ENCODE assay signal across 8 mouse cellular contexts in genomic region chr12:8502546-8502945, GRCm38 (mm10). TPM values are rescaled to one million over a fixed set of nuclear protein-coding genes. Genes with fewer than 3 reads are reported as not detected.
DNase-seq lines count a peak whose midpoint lies in the region; ATAC-seq and TF ChIP-seq lines count a peak whose summit lies in the region.
"Had no signal": no experiment of that assay in that cellular context is flagged by ENCODE, and none has a peak within 500 bp of the region (broad histone marks: within the 10 kb centered on the region; RNA-seq: fewer than 3 reads in every experiment).

No protein-coding gene starts in this region.

- peak; percentile 96 for DNase-seq in midbrain, embryonic 11.5 days (ENCODE audit: low spot score, missing footprints)
- peak; percentile 87 for DNase-seq in NIH3T3 (ENCODE audit: low read depth)
- DNase-seq in brain, embryonic 14.5 days (ENCODE audit: low read depth), result peak; percentile 84
- DNase-seq in gastrocnemius, postnatal 14 days, result peak; percentile 49
- DNase-seq in liver, embryonic 14.5 days (ENCODE audit: low read depth in 3 of 3, low spot score in 3 of 3), result peak in 1 of 3 experiments; percentile 20
- DNase-seq: liver, embryonic 13.5 days had no signal

- no peak for ATAC-seq in midbrain, embryonic 11.5 days (ENCODE audit: low FRiP score)
- no peak for ATAC-seq in midbrain, embryonic 15.5 days (replicated peaks)
- ATAC-seq in liver, embryonic 14.5 days (ENCODE audit: insufficient read depth), result no peak
- no peak for ATAC-seq in intestine, embryonic 15.5 days

- H3K4me3 ChIP-seq in midbrain, embryonic 11.5 days (ENCODE audit: low read depth, low read length), result no peak overlapping the region
- no peak overlapping the region for H3K4me3 ChIP-seq in midbrain, embryonic 15.5 days
- H3K4me3 ChIP-seq in liver, embryonic 14.5 days (ENCODE audit: insufficient read depth in 1 of 2, low read depth in 2 of 2, low read length in 2 of 2), result no peak overlapping the region
- no peak overlapping the region for H3K4me3 ChIP-seq in intestine, embryonic 15.5 days (replicated peaks)
- H3K4me3 ChIP-seq: liver, embryonic 13.5 days had no signal

- H3K4me2 ChIP-seq in midbrain, embryonic 11.5 days, result no peak overlapping the region
- H3K4me2 ChIP-seq in midbrain, embryonic 15.5 days, result no peak overlapping the region
- H3K4me2 ChIP-seq in liver, embryonic 14.5 days (ENCODE audit: low read depth), result no peak overlapping the region
- no peak overlapping the region for H3K4me2 ChIP-seq in intestine, embryonic 15.5 days (replicated peaks)
- H3K4me2 ChIP-seq: liver, embryonic 13.5 days had no signal

- intact Hi-C loops in gastrocnemius, postnatal 14 days (cut with DNase I; ENCODE audit: low total_unique reads), result no loop called here

- H3K27me3 ChIP-seq in midbrain, embryonic 11.5 days (ENCODE audit: control insufficient read depth, insufficient read depth, low read length), result no peaks in the 10 kb centered on the region
- no peaks in the 10 kb centered on the region for H3K27me3 ChIP-seq in midbrain, embryonic 15.5 days (replicated peaks)
- peaks cover 12% of the 10 kb centered on the region for H3K27me3 ChIP-seq in liver, embryonic 14.5 days (ENCODE audit: control insufficient read depth, insufficient read depth, low read length)
- no peaks in the 10 kb centered on the region for H3K27me3 ChIP-seq in intestine, embryonic 15.5 days (replicated peaks)

- H3K4me1 ChIP-seq in midbrain, embryonic 11.5 days (ENCODE audit: control insufficient read depth, insufficient read depth, low read length), result peaks cover 10% of the 10 kb centered on the region
- peaks cover 13% of the 10 kb centered on the region for H3K4me1 ChIP-seq in midbrain, embryonic 15.5 days
- peaks cover 3 to 10% of the 10 kb centered on the region in 2 experiments; a peak in 2 of 4 replicates for H3K4me1 ChIP-seq in liver, embryonic 14.5 days (replicated peaks; ENCODE audit: control insufficient read depth in 2 of 2, insufficient read depth in 2 of 2, low read length in 1 of 2)
- peaks cover 21% of the 10 kb centered on the region; the same call in 1 of the 2 replicates for H3K4me1 ChIP-seq in intestine, embryonic 15.5 days (replicated peaks)

- peak; percentile 37; the same call in 1 of the 2 replicates for TF ChIP-seq CTCF in brain, embryonic 14.5 days (IDR thresholded peaks at IDR 0.05; ENCODE audit: borderline replicate concordance, extremely low read depth, insufficient read depth, insufficient read length)
- peak; percentile 40 for TF ChIP-seq CTCF in liver, embryonic 14.5 days (IDR thresholded peaks at IDR 0.05; ENCODE audit: low read depth)

- no peak overlapping the region for H3K27ac ChIP-seq in midbrain, embryonic 11.5 days (ENCODE audit: low read depth, low read length)
- H3K27ac ChIP-seq in midbrain, embryonic 15.5 days, result no peak overlapping the region
- no peak overlapping the region for H3K27ac ChIP-seq in liver, embryonic 14.5 days
- H3K27ac ChIP-seq in intestine, embryonic 15.5 days, result no peak overlapping the region
- H3K27ac ChIP-seq: liver, embryonic 13.5 days had no signal

- TF ChIP-seq EP300 in liver, embryonic 14.5 days (IDR thresholded peaks at IDR 0.05; ENCODE audit: low read depth), result no peak

- no peak overlapping the region for H3K9ac ChIP-seq in midbrain, embryonic 11.5 days (ENCODE audit: low read length)
- no peak overlapping the region for H3K9ac ChIP-seq in midbrain, embryonic 15.5 days
- no peak overlapping the region for H3K9ac ChIP-seq in liver, embryonic 14.5 days (replicated peaks)
- H3K9ac ChIP-seq in intestine, embryonic 15.5 days, result no peak overlapping the region
- H3K9ac ChIP-seq: liver, embryonic 13.5 days had no signal

- TF ChIP-seq POLR2A in brain, embryonic 14.5 days (IDR thresholded peaks at IDR 0.05; ENCODE audit: borderline replicate concordance, extremely low read depth, insufficient read depth, insufficient read length, poor library complexity, severe bottlenecking), result no peak

- no peaks in the 10 kb centered on the region for H3K36me3 ChIP-seq in midbrain, embryonic 11.5 days (ENCODE audit: control insufficient read depth, insufficient read depth, low read length)
- H3K36me3 ChIP-seq in midbrain, embryonic 15.5 days (replicated peaks), result no peaks in the 10 kb centered on the region
- H3K36me3 ChIP-seq in liver, embryonic 14.5 days (replicated peaks; ENCODE audit: control insufficient read depth, insufficient read depth, low read depth), result no peaks in the 10 kb centered on the region
- H3K36me3 ChIP-seq in intestine, embryonic 15.5 days, result no peaks in the 10 kb centered on the region
- H3K36me3 ChIP-seq: liver, embryonic 13.5 days had no signal

- no peaks in the 10 kb centered on the region for H3K9me3 ChIP-seq in midbrain, embryonic 11.5 days (ENCODE audit: control insufficient read depth, low read length)
- H3K9me3 ChIP-seq in midbrain, embryonic 15.5 days, result no peaks in the 10 kb centered on the region
- H3K9me3 ChIP-seq in liver, embryonic 14.5 days (ENCODE audit: control insufficient read depth, low read length), result no peaks in the 10 kb centered on the region
- no peaks in the 10 kb centered on the region for H3K9me3 ChIP-seq in intestine, embryonic 15.5 days
- H3K9me3 ChIP-seq: liver, embryonic 13.5 days had no signal

- WGBS in midbrain, embryonic 11.5 days, result 17% methylated on average over 6 of the region's 6 CpGs
- 15% methylated on average over 6 of the region's 6 CpGs for WGBS in midbrain, embryonic 15.5 days
- 14% methylated on average over 6 of the region's 6 CpGs for WGBS in liver, embryonic 14.5 days (ENCODE audit: insufficient replicate concordance)
- 14% methylated on average over 6 of the region's 6 CpGs for WGBS in intestine, embryonic 15.5 days

RNA-seq across cellular contexts. Expression of gene Rhob, which starts 2.7 kb away (rescaled TPM):
- 58.4 and 59.8 TPM in 2 replicates for polyA plus RNA-seq in midbrain, embryonic 11.5 days (2014; fragmentation: Nextera tagmentation; extraction: Ambion mirVana)
- polyA plus RNA-seq in midbrain, embryonic 15.5 days (2015; fragmentation: Nextera tagmentation; extraction: Ambion mirVana), result 83.3 and 95.1 TPM in 2 replicates
- 239 and 265 TPM in 2 replicates for polyA plus RNA-seq in brain, embryonic 14.5 days (2012; rRNA removed)
- 10 to 100 TPM; 59.5 to 96.2 TPM for total RNA-seq in gastrocnemius, postnatal 14 days (2021)
- 14.1 and 15.2 TPM in 2 replicates for polyA plus RNA-seq in liver, embryonic 14.5 days (2012; rRNA removed)
- polyA plus RNA-seq in liver, embryonic 14.5 days (2014; fragmentation: Nextera tagmentation; extraction: Ambion mirVana), result 6.3 and 6.9 TPM in 2 replicates
- 32.2 and 32.4 TPM in 2 replicates for polyA plus RNA-seq in intestine, embryonic 15.5 days (2015; fragmentation: Nextera tagmentation; extraction: Ambion mirVana)
